Mouse (Mus musculus) frontal cortex, adult 2 months (tissue): ENCODE data around the gene Fam169b. TPM values are rescaled to one million over a fixed set of nuclear protein-coding genes. Genes with fewer than 3 reads are reported as not detected.
"Not testable (repeated sequence)": the region's sequence is repeated elsewhere in the genome, so short reads cannot be mapped to it uniquely, and the experiment has no call there.

Experiments
- DNase-seq, 2 experiments: peaks; one replicate each; pipeline ENCODE4 v3.0.0; 2022; ENCODE audit warnings: low spot score in 1 of 2; ENCODE audit errors: extremely low spot score in 1 of 2
- polyA plus RNA-seq: library from polyadenylated mRNA; depleted of rRNA; stranded (reverse); fragments of >200 nt; gene quantifications from 2 replicates; pipeline ENCODE4 v1.2.3, GENCODE M21; 2012

Fam169b gene
- polyA plus RNA-seq, 1 experiment = 1.0 TPM

- DNase-seq = not testable (repeated sequence)
These were observed 9.5 kb downstream of the Fam169b start for GRCm38 (mm10) chr7:68283133-68283520.

GRCm38 (mm10) chr7:68283776-68284175 lies 10.1 kb downstream of the Fam169b start:
- DNase-seq = no peak

- no peak for DNase-seq
These were observed 12.2 kb downstream of the Fam169b start for GRCm38 (mm10) chr7:68285851-68286298.

- DNase-seq = no peak
These were observed 13.2 kb downstream of the Fam169b start for GRCm38 (mm10) chr7:68286526-68287481.

- DNase-seq = no peak
These were observed 13.9 kb downstream of the Fam169b start for GRCm38 (mm10) chr7:68287582-68287981.

- not testable (repeated sequence) for DNase-seq
These were observed 14.4 kb downstream of the Fam169b start for GRCm38 (mm10) chr7:68288000-68288399.

GRCm38 (mm10) chr7:68289081-68289480 lies 15.4 kb downstream of the Fam169b start:
- no peak for DNase-seq

- DNase-seq = no peak
These were observed 18.0 kb downstream of the Fam169b start for GRCm38 (mm10) chr7:68291603-68292002.

- no peak for DNase-seq
These were observed 20.6 kb downstream of the Fam169b start for GRCm38 (mm10) chr7:68293997-68294789.

GRCm38 (mm10) chr7:68296487-68296886 lies 22.8 kb downstream of the Fam169b start:
- DNase-seq = no peak

- DNase-seq = peak in 1 of 2 experiments; percentile 45
These were observed 24.9 kb downstream of the Fam169b start for GRCm38 (mm10) chr7:68298381-68299076.

- no peak for DNase-seq
These were observed 27.5 kb downstream of the Fam169b start for GRCm38 (mm10) chr7:68301160-68301559.

GRCm38 (mm10) chr7:68302586-68303433 lies 29.2 kb downstream of the Fam169b start:
- DNase-seq = peak; percentile 20 to 85

GRCm38 (mm10) chr7:68303685-68304084 lies 30.0 kb downstream of the Fam169b start:
- no peak for DNase-seq

- no peak for DNase-seq
These were observed 32.3 kb downstream of the Fam169b start for GRCm38 (mm10) chr7:68305781-68306575.

- no peak for DNase-seq
These were observed 33.1 kb downstream of the Fam169b start for GRCm38 (mm10) chr7:68306756-68307155.

GRCm38 (mm10) chr7:68311469-68311868 lies 37.8 kb downstream of the Fam169b start:
- DNase-seq = no peak

- peak in 1 of 2 experiments; percentile 31 for DNase-seq
These were observed 38.8 kb downstream of the Fam169b start for GRCm38 (mm10) chr7:68312395-68312794.
